Mouse (Mus musculus) neutrophil, adult 5-6 weeks (primary cell): Measurements from ENCODE around the gene Grik2. TPM values are rescaled to one million over a fixed set of nuclear protein-coding genes. Genes with fewer than 3 reads are reported as not detected.

Experiments used
- ATAC-seq: fragments of 151-379, 151-347 bp; 2 replicates; pipeline ENCODE4 v1.8.0; 2017; ENCODE audit warnings: mild to moderate bottlenecking, moderate TSS enrichment; ENCODE audit not compliant: insufficient number of reproducible peaks, poor library complexity, low FRiP score, severe bottlenecking; ENCODE audit errors: extremely low read depth
- total RNA-seq: library from RNA; stranded (forward); fragments of 200-1000 nt; gene quantifications from 2 replicates; pipeline ENCODE4 v1.2.3, GENCODE M21; 2017

The Grik2 gene
- total RNA-seq, 1 experiment from 2014 or later = not detected

GRCm38 (mm10) chr10:49131311-49131710 lies 657.3 kb downstream of the Grik2 start:
- ATAC-seq = no peak

- ATAC-seq = no peak
These were observed 738.2 kb downstream of the Grik2 start for GRCm38 (mm10) chr10:49050339-49050738.

DNA sequence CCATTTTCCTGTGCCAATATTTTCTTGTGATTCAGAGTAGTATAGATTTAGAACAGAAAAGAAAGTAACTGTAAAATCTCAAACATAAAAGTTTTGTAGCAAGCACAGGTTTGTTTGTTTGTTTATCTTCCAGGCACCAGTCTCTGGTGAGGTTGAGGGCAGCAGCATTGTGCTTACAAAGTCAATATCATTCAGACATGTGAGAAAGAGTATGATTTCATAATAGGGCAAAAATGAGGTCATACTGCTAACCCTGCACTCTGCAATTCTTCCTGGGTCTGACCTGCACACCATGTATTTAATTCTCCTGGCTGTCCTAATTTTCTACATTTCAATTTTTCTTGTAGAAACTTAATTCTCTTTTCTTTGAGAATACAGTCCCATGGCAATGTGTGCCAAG lies 739.2 kb downstream of the Grik2 start:
- no peak for ATAC-seq
